Mouse (Mus musculus): Measurements from ENCODE around the gene Gm34653.
"Not testable (repeated sequence)": the region's sequence is repeated elsewhere in the genome, so short reads cannot be mapped to it uniquely, and the experiment has no call there.

Gm34653 gene

DNA sequence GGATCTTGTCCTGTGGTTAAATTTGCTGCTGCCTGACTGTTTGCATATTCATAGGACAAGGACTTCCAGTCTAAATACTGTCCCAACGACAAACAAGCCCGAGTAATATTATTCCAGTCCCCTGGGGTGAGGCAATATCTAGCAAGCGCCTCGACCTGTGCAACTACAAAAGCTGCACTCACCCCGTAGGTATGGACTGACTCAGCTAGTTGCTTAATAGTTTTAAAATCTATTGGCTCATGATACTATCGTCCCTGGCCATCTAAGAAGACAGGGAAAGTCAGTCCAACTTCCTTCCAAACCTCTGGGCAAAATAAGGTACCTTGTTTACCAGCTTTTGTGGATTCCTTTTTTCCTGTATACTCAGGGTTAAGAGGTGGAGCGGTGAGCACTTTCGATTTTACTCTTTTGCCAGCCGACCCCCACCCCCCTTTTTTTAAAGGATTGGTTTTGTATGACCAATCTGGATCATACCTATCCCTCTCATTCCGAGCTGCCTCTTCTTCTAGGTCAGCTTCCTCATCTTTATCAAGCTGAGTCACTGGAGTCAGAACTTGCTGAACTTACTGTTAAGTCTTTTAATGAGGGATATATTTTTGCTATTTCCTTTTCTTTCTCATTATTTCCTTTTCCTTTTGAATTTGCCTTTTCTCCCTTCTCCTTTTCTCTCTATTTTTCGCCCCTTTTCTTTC, at the start of gene Gm34653:
Gene Gm34653, plus strand, starts transcription at position 242 of the 692 bp plus-strand sequence.
- DNase-seq (ENCODE audit: low read depth in 2 of 2, low spot score in 2 of 2) = not testable (repeated sequence)

- no peak for DNase-seq (ENCODE audit: low read depth in 2 of 2, low spot score in 2 of 2)
Observed at GRCm38 (mm10) chr2:34783064-34784020, 49.5 kb upstream of the Gm34653 start.

DNA sequence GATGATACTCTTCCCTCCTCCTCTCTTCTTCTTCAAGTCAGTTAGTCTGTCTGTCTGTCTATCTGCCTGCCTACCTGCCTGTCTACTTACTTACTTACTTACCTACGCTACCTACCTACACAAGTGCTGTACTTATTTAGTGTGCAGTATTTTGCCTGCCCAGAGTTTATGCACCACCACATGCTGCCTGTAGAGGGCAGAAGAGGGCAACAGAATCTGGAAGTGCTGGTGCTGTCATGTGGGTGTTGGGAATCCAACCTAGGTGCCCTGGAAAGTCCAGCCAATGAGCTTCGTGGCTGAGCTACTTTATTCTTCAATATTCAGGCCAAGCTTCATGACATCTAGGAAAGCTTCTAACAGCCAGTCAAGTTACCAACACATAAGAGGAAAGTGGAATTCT, 48.7 kb upstream of the Gm34653 start:
- peak; percentile 59 to 68 for DNase-seq (ENCODE audit: low read depth in 2 of 2, low spot score in 2 of 2)

DNA sequence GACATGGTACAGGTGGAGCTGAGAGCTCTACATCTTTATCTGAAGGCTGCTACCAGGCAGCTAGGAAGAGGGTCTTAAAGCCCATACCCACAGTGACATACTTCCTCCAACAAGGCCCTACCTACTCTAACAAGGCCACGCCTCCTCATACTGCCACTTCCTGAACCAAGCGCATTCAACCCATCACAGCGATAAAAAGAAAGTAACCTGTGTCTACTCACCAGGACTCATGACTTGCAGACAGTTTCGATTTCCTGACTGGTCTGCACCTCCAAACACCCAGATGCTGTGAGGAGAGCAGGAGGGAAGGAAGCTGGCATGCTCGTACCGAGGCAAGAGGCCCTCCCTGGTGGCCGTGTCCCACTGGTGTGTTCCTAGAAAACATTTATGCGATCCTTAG, 42.5 kb upstream of the Gm34653 start:
- DNase-seq (ENCODE audit: low read depth in 2 of 2, low spot score in 2 of 2) = peak; percentile 50 to 61

DNA sequence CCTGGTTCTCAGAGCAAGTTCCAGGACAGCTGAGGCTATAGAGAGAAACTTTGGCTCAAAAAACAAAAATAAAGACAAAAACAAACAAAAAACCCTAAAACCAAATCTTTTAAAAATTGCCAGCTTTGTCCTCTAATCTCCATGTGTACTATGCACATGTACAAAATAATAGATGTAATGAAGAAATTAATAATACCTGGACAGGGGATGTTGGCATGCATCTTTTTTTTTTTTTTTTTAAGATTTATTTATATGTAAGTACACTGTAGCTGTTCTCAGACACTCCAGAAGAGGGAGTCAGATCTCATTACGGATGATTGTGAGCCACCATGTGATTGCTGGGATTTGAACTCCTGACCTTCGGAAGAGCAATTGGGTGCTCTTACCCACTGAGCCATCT, 40.3 kb upstream of the Gm34653 start:
- not testable (repeated sequence) for DNase-seq (ENCODE audit: low read depth in 2 of 2, low spot score in 2 of 2)

GRCm38 (mm10) chr2:34794511-34794910, 38.3 kb upstream of the Gm34653 start:
- DNase-seq (ENCODE audit: low read depth in 2 of 2, low spot score in 2 of 2) = no peak

DNA sequence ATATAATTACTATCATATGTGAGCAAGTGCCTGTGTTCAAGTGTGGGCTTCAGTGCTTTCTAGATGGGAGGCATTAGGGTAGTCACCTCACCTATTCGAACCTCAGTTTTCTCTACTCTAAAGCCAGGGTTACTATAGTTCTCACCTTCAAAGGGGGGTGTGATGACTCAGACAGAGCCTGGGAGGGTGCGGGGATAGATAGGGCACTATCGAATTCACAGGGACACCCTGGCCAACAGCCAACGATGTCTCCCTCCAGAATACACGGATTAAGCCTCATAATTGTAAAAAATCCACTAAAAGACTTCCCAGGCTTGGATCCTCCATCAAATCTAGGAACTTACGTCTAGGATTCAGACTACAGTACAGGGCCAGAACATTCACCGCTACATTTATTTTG, 37.4 kb upstream of the Gm34653 start:
- no peak for DNase-seq (ENCODE audit: low read depth in 2 of 2, low spot score in 2 of 2)

GRCm38 (mm10) chr2:34799357-34800256, 33.2 kb upstream of the Gm34653 start, which contains the start of gene Rabepk:
Gene Rabepk (minus strand): TSS chr2:34799912.
- DNase-seq (ENCODE audit: low read depth in 2 of 2, low spot score in 2 of 2) = peak; percentile 73 to 79

GRCm38 (mm10) chr2:34800371-34800770, 32.4 kb upstream of the Gm34653 start:
- DNase-seq (ENCODE audit: low read depth in 2 of 2, low spot score in 2 of 2) = no peak

DNA sequence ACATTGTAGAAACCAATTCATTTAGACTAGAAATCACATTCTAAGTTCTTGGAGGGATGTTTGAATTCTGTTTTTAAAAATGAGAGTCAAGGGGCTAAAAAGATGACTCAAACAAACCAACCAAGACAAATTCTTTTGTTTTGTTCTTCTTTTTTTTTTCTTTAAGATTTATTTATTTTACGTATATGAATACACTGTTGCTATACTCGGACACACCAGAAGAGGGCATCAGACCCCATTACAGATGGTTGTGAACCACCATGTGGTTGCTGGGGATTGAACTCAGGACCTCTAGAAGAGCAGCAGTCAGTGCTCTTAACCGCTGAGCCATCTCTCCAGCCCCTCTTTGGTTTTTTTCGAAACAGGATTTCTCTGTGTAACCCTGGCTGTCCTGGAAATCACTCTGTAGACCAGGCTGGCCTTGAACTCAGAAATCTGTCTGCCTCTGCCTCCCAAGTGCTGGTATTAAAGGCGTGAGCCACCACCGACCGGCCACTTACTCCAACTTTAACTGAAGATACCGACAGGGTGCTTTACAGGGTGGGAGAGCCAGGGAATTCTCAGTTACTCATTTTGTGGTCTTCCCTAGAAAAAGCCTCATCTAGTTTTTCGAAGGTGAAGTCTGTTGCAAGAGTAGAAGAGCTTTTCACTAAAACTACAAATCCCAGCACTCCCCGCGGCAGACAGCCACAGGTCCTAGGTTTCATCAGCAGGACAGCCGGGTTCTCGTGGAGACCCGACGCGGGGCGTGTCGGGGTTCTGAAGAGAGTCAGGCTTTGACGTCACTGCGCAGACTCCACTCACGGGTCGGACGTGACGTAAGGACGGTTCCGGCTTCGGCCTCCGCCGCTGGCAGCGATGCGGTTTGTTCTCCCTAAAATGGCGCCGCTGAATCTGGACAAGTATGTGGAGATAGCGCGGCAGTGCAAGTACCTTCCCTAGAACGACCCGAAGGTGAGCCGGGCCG, 31.0 kb upstream of the Gm34653 start:
- peak; percentile 91 to 94 for DNase-seq (ENCODE audit: low read depth in 2 of 2, low spot score in 2 of 2)

- DNase-seq (ENCODE audit: low read depth in 2 of 2, low spot score in 2 of 2) = peak in 1 of 2 experiments; percentile 33
Observed at GRCm38 (mm10) chr2:34802565-34803245, 30.1 kb upstream of the Gm34653 start.

DNA sequence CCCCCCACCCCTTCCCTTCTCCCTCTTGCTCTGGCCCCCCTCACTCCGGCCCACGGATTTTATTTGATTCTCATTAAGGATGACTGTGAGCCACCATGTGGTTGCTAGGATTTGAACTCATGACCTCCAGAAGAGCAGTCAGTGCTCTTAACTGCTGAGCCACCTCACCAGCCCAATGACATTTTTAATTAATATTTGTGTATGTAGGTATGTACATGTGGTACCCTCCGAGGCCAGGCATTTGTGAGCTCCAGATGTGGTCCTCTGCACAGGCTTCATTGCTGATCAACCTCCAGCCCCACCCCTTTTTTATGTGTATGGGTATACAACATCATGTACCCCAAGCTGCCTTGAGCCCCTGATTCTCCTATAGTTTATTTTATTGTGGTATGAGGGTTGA, 29.1 kb upstream of the Gm34653 start:
- no peak for DNase-seq (ENCODE audit: low read depth in 2 of 2, low spot score in 2 of 2)

GRCm38 (mm10) chr2:34804172-34804571, 28.6 kb upstream of the Gm34653 start:
- DNase-seq (ENCODE audit: low read depth in 2 of 2, low spot score in 2 of 2) = no peak

- no peak for DNase-seq (ENCODE audit: low read depth in 2 of 2, low spot score in 2 of 2)
Observed at GRCm38 (mm10) chr2:34804815-34805214, 28.0 kb upstream of the Gm34653 start.

DNA sequence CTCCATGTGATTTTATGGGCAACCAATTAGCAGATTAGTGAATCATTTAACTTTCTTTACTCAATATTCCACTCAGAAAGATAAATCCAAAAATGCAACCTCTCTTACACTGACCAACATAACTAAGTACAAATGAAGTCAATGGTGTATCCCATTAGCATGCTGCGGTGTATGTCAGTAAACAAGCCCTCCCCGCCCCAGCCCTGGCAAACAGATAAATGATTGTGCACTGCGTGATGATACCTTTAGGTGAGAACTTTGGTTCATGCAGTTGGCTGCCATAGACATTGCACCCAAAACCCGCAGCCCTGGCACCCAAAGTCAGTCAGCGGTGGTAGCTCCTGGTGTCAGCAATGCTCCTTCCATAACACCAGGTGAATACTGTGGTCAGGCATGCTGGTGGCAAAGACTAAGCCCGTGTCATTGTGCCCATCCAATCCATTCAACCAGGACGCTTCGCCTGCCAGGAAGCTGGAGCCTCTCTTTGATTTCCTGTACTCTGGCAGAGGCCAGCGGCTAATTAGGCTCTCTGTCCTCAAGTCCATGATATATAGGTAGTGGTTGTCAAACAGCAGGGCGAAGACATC, 27.4 kb upstream of the Gm34653 start:
- DNase-seq (ENCODE audit: low read depth in 2 of 2, low spot score in 2 of 2) = no peak

GRCm38 (mm10) chr2:34808057-34808456, 24.8 kb upstream of the Gm34653 start:
- no peak for DNase-seq (ENCODE audit: low read depth in 2 of 2, low spot score in 2 of 2)

DNA sequence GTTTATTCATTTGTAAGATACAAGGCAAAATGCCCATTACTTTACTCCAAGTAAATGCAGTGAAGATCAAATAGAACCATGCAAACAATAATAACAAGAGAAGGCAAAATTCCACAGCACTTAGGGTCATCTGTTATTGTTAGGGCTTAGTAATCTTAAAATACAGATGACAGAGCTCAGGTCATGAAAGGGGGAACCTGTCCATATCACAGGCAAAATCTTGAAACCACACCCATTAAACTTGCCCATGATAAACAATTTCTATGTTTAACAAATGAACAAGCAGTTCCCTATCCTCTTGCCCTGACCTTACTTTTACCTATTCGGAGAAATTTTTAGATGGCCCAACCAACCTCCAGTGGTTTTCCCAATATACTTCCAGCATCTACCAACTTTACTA, 23.2 kb upstream of the Gm34653 start:
- no peak for DNase-seq (ENCODE audit: low read depth in 2 of 2, low spot score in 2 of 2)

DNA sequence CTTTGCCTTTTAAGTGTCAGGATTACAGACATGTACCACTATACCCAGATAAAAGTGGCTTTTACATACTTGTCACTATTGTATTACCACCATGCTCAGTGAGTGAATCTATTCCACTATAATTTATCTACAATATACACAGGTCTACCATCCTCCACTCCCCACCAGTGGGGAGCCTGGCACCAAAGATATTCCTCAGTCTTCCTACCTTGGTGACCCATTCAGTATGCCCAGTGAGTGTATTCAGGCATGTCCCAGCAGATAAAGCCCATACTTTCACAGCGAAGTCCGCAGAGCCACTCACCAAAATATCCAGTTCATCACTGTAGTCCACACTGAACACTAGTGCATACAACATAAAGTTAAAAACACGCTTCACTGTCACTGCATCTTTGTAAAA, 22.0 kb upstream of the Gm34653 start:
- DNase-seq (ENCODE audit: low read depth in 2 of 2, low spot score in 2 of 2) = no peak

- no peak for DNase-seq (ENCODE audit: low read depth in 2 of 2, low spot score in 2 of 2)
Observed at GRCm38 (mm10) chr2:34812706-34813105, 20.1 kb upstream of the Gm34653 start.

Measured in CD8-positive naive resting alpha-beta T cell, adult 2 months (primary cell).